Mouse (Mus musculus) liver, postnatal 0 days (tissue): ENCODE results near the gene Atp2c2.

Experiments
- CTCF ChIP-seq: sonication (generic); IDR thresholded peaks from 2 replicates; pipeline ENCODE4 v1.5.1; 2016; ENCODE audit warnings: antibody characterized with exemption, low read depth
- EP300 ChIP-seq: IDR thresholded peaks from 2 replicates; pipeline ENCODE4 v1.6.1; 2016; ENCODE audit warnings: antibody characterized with exemption, low read depth, mild to moderate bottlenecking

- TF ChIP-seq CTCF, result no peak
- TF ChIP-seq EP300, result no peak
Measured at GRCm38 (mm10) chr8:119756538-119756937, 56.7 kb downstream of the Atp2c2 start.
